Mouse (Mus musculus) heart, adult 2 months (tissue): ENCODE results near the gene Med13. TPM values are rescaled to one million over a fixed set of nuclear protein-coding genes. Genes with fewer than 3 reads are reported as not detected.

Experiments used
- DNase-seq, 2 experiments: peaks; one replicate each; pipeline ENCODE4 v3.0.0; 2021
- H3K27ac ChIP-seq: fragments of 200-600 bp; 2 replicates; pipeline ENCODE4 v1.8.1; 2022
- H3K27me3 ChIP-seq: fragments of 200-500 bp; 2 replicates; pipeline ENCODE4 v1.6.1; 2012; ENCODE audit warnings: mild to moderate bottlenecking, low read length, inconsistent platforms, mixed read lengths; ENCODE audit not compliant: control insufficient read depth, insufficient read depth
- H3K36me3 ChIP-seq: fragments of 200-500 bp; 2 replicates; pipeline ENCODE4 v1.6.1; 2012; ENCODE audit warnings: low read length, inconsistent platforms; ENCODE audit not compliant: control insufficient read depth, insufficient read depth
- H3K4me1 ChIP-seq: fragments of 200-500 bp; 2 replicates; pipeline ENCODE4 v1.6.1; 2011; ENCODE audit warnings: low read length; ENCODE audit not compliant: control insufficient read depth, insufficient read depth
- H3K4me3 ChIP-seq: fragments of 200-600 bp; 2 replicates; pipeline ENCODE4 v1.8.1; 2022
- H3K79me2 ChIP-seq: fragments of 200-500 bp; replicated peaks from 2 replicates; pipeline ENCODE4 v1.6.1; 2012; ENCODE audit warnings: mild to moderate bottlenecking, inconsistent platforms, low read length, moderate library complexity, mixed read lengths; ENCODE audit not compliant: control insufficient read depth, insufficient read depth
- H3K9ac ChIP-seq: fragments of 200-500 bp; 2 replicates; pipeline ENCODE4 v1.6.1; 2012; ENCODE audit warnings: low read depth, mild to moderate bottlenecking, control low read depth, inconsistent platforms, low read length, mixed read lengths
- CTCF ChIP-seq: fragments of 200-600 bp; IDR thresholded peaks from 2 replicates; pipeline ENCODE4 v1.8.1; 2022; ENCODE audit warnings: antibody characterized with exemption, mild to moderate bottlenecking, moderate library complexity
- EP300 ChIP-seq: fragments of 200-500 bp; IDR thresholded peaks from 2 replicates; pipeline ENCODE4 v1.6.1; 2011; ENCODE audit warnings: low read depth, low read length, control low read depth; ENCODE audit not compliant: insufficient read depth
- POLR2A ChIP-seq: fragments of 200-500 bp; IDR thresholded peaks from 2 replicates; pipeline ENCODE4 v1.6.1; 2011; ENCODE audit warnings: mild to moderate bottlenecking, low read depth, low read length, control low read depth; ENCODE audit not compliant: insufficient read depth
- WGBS: fragments of 180-500 bp; shearing (Covaris S2); methylation state at CpG from one replicate; pipeline ENCODE4 v1.1.7; 2018; 5-methylcytosine and 5-hydroxymethylcytosine counted together
- intact Hi-C: fragments of 180-260 bp; cut with DNase I; formaldehyde crosslinking; loops from one replicate; pipeline ENCODE4 v1.15.1; 2025
- polyA plus RNA-seq: library from polyadenylated mRNA; depleted of rRNA; stranded (reverse); fragments of >200 nt; gene quantifications from 2 replicates; pipeline ENCODE4 v1.2.3, GENCODE M21; 2012
- total RNA-seq, 2 experiments: library from RNA; stranded (reverse); gene quantifications; 2 replicates each; pipeline ENCODE4 v1.2.3; 2021

The Med13 gene
- total and polyA plus RNA-seq, 3 experiments, result 15.9 to 36.6 (median 32.2) TPM

- intact Hi-C loops, result no loop called here
- Histone ChIP-seq H3K4me1 (no peaks in the 10 kb centered on the region), H3K9ac (no peak overlapping the region), H3K36me3 (no peaks in the 10 kb centered on the region), H3K27ac (no peak overlapping the region), H3K79me2 (no peaks in the 10 kb centered on the region), H3K27me3 (no peaks in the 10 kb centered on the region), H3K4me3 (no peak overlapping the region)
- DNase-seq, result no peak
- WGBS, result 88% methylated on average over 6 of the region's 6 CpGs
- TF ChIP-seq POLR2A, result no peak
- TF ChIP-seq EP300, result no peak
- no peak for TF ChIP-seq CTCF
Observed at GRCm38 (mm10) chr11:86375086-86375485, 17.7 kb upstream of the Med13 start.

DNA sequence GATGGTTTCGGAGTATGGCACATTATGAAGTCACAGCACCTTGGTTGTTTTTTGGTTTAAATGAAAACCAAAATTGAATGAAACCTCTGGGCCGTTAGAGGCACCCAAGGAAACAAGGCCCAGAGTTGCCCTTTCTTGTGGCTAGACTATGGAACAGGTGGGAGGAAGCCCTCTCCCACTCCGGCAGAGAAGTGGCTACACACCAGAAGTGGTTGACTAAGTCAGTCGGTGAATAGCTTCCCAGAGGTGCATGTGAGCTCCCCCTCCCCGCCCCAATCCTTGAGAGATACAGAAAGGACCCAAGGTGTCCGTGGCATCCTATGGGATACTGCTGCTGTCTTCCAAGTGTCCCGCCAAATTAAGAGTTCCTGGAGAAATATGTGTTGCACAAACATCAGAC is 13.9 kb upstream of the Med13 start:
- no peak overlapping the region for H3K27ac ChIP-seq
- no peaks in the 10 kb centered on the region for H3K27me3 ChIP-seq
- H3K4me1 ChIP-seq, result no peaks in the 10 kb centered on the region
- no peak for DNase-seq
- no peak overlapping the region for H3K9ac ChIP-seq
- TF ChIP-seq EP300 (no peak), POLR2A (no peak), CTCF (no peak)
- intact Hi-C loops, result no loop called here
- no peak overlapping the region for H3K4me3 ChIP-seq
- no peaks in the 10 kb centered on the region for H3K36me3 ChIP-seq
- WGBS, result 75% methylated on average over 7 of the region's 7 CpGs
- H3K79me2 ChIP-seq, result no peaks in the 10 kb centered on the region

DNA sequence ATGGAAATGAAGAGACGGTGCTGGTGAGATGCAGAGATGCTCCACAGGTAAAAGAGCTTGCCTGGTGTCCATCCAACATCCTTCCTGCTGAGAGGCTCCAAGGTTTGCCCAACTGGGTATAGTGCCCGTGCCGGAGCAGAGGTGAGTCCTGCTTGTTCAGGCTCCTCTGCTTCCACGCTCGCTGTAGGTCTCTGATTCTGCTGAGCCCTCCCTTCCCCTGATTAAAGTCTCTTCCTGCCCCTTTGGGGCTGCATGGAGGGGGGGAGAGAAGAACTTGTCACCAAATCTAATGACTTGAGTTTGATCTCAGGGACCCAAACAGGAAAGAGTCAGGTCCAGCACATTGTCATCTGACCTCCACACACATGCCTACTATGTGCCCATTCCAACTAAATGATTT is 12.5 kb upstream of the Med13 start:
- Histone ChIP-seq H3K27me3 (no peaks in the 10 kb centered on the region), H3K4me3 (no peak overlapping the region), H3K27ac (no peak overlapping the region), H3K9ac (no peak overlapping the region), H3K4me1 (no peaks in the 10 kb centered on the region), H3K36me3 (no peaks in the 10 kb centered on the region), H3K79me2 (no peaks in the 10 kb centered on the region)
- intact Hi-C loops, result no loop called here
- TF ChIP-seq POLR2A (no peak), EP300 (no peak), CTCF (no peak)
- DNase-seq, result no peak
- 83% methylated on average over 5 of the region's 5 CpGs for WGBS

- no peaks in the 10 kb centered on the region for H3K36me3 ChIP-seq
- 46% methylated on average over 5 of the region's 5 CpGs for WGBS
- TF ChIP-seq EP300 (no peak), CTCF (no peak), POLR2A (no peak)
- H3K4me3 ChIP-seq, result no peak overlapping the region
- intact Hi-C loops, result no loop called here
- no peak overlapping the region for H3K9ac ChIP-seq
- no peaks in the 10 kb centered on the region for H3K4me1 ChIP-seq
- no peak for DNase-seq
- H3K27ac ChIP-seq, result no peak overlapping the region
- no peaks in the 10 kb centered on the region for H3K27me3 ChIP-seq
- no peaks in the 10 kb centered on the region for H3K79me2 ChIP-seq
Observed at GRCm38 (mm10) chr11:86369003-86369402, 11.6 kb upstream of the Med13 start.

DNA sequence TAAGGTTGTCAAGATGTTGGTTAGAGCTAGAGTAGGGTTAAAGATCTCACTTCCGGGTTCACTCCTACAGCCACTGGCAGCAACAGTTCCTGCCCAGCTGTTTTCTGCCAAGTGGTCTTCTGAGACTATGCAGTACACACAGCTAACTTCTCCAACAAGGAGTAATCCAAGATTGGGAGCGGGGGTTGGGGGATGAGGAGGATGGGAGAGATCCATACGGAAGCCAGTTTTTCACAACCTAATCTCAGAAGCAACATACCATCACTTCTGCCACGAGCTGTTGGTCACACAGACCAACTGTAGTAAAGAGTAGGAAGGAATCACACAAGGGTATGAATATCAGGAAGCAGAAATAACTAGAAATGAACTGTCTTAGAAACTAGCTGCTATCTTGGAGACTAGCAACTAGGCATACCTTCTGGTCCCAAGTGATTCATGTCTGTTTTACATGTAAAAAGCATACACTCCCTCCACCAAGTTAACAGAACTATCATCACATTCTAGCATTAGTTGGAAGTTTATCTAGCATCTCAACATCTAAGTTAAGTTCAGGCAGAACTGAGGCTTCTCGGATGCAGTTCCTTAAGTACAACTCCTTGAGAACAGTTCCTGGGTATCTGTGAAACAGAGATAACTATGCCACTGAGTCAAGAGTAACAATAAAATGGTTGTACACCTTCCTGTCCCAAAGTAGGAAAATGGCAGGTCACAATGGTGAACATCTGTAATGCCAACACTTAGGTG is 7.5 kb upstream of the Med13 start:
- DNase-seq, result no peak
- 57% methylated on average over 5 of the region's 5 CpGs for WGBS
- H3K27ac ChIP-seq, result no peak overlapping the region
- intact Hi-C loops, result no loop called here
- H3K9ac ChIP-seq, result no peak overlapping the region
- no peaks in the 10 kb centered on the region for H3K27me3 ChIP-seq
- no peak overlapping the region for H3K4me3 ChIP-seq
- no peaks in the 10 kb centered on the region for H3K4me1 ChIP-seq
- TF ChIP-seq EP300, result no peak
- TF ChIP-seq POLR2A, result no peak
- TF ChIP-seq CTCF, result no peak
- H3K36me3 ChIP-seq, result no peaks in the 10 kb centered on the region
- no peaks in the 10 kb centered on the region for H3K79me2 ChIP-seq

GRCm38 (mm10) chr11:86357984-86358528 is 654 bp upstream of the Med13 start:
- intact Hi-C loops, result loop anchor here (1.0 to 5.0 kb wide), 6 partner anchors 46 to 511 kb away; partner anchors contain the start of genes Brip1 and Ints2

More at GRCm38 (mm10) chr11:86357984-86358528, 654 bp upstream of the Med13 start:
- Histone ChIP-seq H3K9ac (peak overlapping the region; percentile 99), H3K4me3 (peak overlapping the region; percentile 89), H3K4me1 (peaks cover 7% of the 10 kb centered on the region), H3K27me3 (no peaks in the 10 kb centered on the region), H3K79me2 (peaks cover 7% of the 10 kb centered on the region), H3K27ac (peak overlapping the region; percentile 98), H3K36me3 (peaks cover 23% of the 10 kb centered on the region)
- TF ChIP-seq EP300 (0 out of 2 replicates have a peak, but pooled peaks have one; percentile 58), POLR2A (peak; percentile 88), CTCF (peak; percentile 90)
- DNase-seq, result peak; percentile 99
- under 1% methylated on average over 45 of the region's 45 CpGs for WGBS
